Mouse (Mus musculus): Measurements from ENCODE around the gene Bptf. TPM values are rescaled to one million over a fixed set of nuclear protein-coding genes. Genes with fewer than 3 reads are reported as not detected.
A peak's percentile ranks its signal among the peaks of the same experiment; 100 is the strongest.
"Not testable (repeated sequence)": the region's sequence is repeated elsewhere in the genome, so short reads cannot be mapped to it uniquely, and the experiment has no call there.

The Bptf gene
- total RNA-seq, 2 experiments from 2014 or later, result 66.8 to 68.4 TPM

- DNase-seq (ENCODE audit: low spot score in 2 of 2), result no peak
Observed at GRCm38 (mm10) chr11:107019318-107019717, 112.6 kb downstream of the Bptf start.

GRCm38 (mm10) chr11:107018606-107019005, 113.3 kb downstream of the Bptf start:
- no peak for DNase-seq (ENCODE audit: low spot score in 2 of 2)

GRCm38 (mm10) chr11:107017339-107017886, 114.5 kb downstream of the Bptf start:
- DNase-seq (ENCODE audit: low spot score in 2 of 2), result no peak

- no peak for DNase-seq (ENCODE audit: low spot score in 2 of 2)
Observed at GRCm38 (mm10) chr11:107016893-107017292, 115.0 kb downstream of the Bptf start.

- DNase-seq (ENCODE audit: low spot score in 2 of 2), result not testable (repeated sequence)
Observed at GRCm38 (mm10) chr11:107015535-107016187, 116.3 kb downstream of the Bptf start.

- DNase-seq (ENCODE audit: low spot score in 2 of 2), result no peak
Observed at GRCm38 (mm10) chr11:107014597-107015309, 117.2 kb downstream of the Bptf start.

- DNase-seq (ENCODE audit: low spot score in 2 of 2), result no peak
Observed at GRCm38 (mm10) chr11:107014020-107014585, 117.8 kb downstream of the Bptf start.

GRCm38 (mm10) chr11:107012324-107013017, 119.5 kb downstream of the Bptf start:
- DNase-seq (ENCODE audit: low spot score in 2 of 2), result peak; percentile 99 to 100

GRCm38 (mm10) chr11:107011669-107012323, 120.1 kb downstream of the Bptf start:
- DNase-seq (ENCODE audit: low spot score in 2 of 2), result no peak

GRCm38 (mm10) chr11:107011171-107011570, 120.8 kb downstream of the Bptf start:
- no peak for DNase-seq (ENCODE audit: low spot score in 2 of 2)

GRCm38 (mm10) chr11:107010447-107010846, 121.5 kb downstream of the Bptf start:
- DNase-seq (ENCODE audit: low spot score in 2 of 2), result no peak

- DNase-seq (ENCODE audit: low spot score in 2 of 2), result no peak
Observed at GRCm38 (mm10) chr11:107005538-107005937, 126.4 kb downstream of the Bptf start.

- no peak for DNase-seq (ENCODE audit: low spot score in 2 of 2)
Observed at GRCm38 (mm10) chr11:107001760-107002675, 129.9 kb downstream of the Bptf start.

GRCm38 (mm10) chr11:106999949-107000513, 131.9 kb downstream of the Bptf start:
- no peak for DNase-seq (ENCODE audit: low spot score in 2 of 2)

- DNase-seq (ENCODE audit: low spot score in 2 of 2), result peak; percentile 88 to 92
Observed at GRCm38 (mm10) chr11:106999151-106999948, 132.6 kb downstream of the Bptf start, which contains the start of gene Kpna2. TSS of gene Kpna2 (minus strand) at chr11:106999541.

- no peak for DNase-seq (ENCODE audit: low spot score in 2 of 2)
Observed at GRCm38 (mm10) chr11:106998651-106999150, 133.2 kb downstream of the Bptf start.

- no peak for DNase-seq (ENCODE audit: low spot score in 2 of 2)
Observed at GRCm38 (mm10) chr11:106997976-106998375, 134.0 kb downstream of the Bptf start.

- DNase-seq (ENCODE audit: low spot score in 2 of 2), result not testable (repeated sequence)
Observed at GRCm38 (mm10) chr11:106996492-106996891, 135.4 kb downstream of the Bptf start.
